Mouse (Mus musculus): ENCODE measurements around the gene Chrnb4.

DNA sequence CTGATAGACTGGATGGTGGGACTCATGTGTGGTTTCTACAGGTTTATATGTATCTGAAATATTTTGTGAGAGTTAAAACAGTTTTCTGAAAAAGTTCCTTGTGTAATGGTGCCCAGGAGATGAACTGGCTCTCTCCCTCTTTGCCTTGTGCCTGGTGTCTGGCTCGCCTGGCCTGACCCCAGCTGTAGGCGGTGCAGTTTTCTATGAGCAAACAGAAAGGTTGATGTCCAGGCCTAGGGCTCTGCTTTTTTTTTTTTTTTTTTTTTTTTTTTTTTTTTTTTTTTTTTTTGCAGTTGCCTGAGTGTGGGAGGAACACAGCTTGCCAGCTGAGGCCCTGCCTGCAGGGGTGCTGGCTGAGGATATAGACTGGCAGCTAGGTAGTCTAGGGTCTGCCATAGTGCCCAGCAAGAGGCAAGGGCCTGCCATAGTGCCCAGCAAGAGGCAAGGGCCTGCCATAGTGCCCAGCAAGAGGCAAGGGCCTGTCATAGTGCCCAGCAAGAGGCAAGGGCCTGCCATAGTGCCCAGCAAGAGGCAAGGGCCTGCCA is 6.9 kb upstream of the Chrnb4 start:
- no peak for TF ChIP-seq POLR2A (IDR thresholded peaks at IDR 0.05; ENCODE audit: low read depth, low read length)
- TF ChIP-seq ELF1 (IDR thresholded peaks at IDR 0.05; ENCODE audit: low read depth, low read length) = no peak
- no peak for TF ChIP-seq EP300 (IDR thresholded peaks at IDR 0.05; ENCODE audit: low read length)
- TF ChIP-seq E2F4 (IDR thresholded peaks at IDR 0.05; ENCODE audit: insufficient replicate concordance, low read depth, low read length) = no peak
- TF ChIP-seq CTCF (conservative IDR thresholded peaks at IDR 0.05 in 1 of 2, IDR thresholded peaks at IDR 0.05 in 1 of 2; ENCODE audit: low read depth in 2 of 2, low read length in 2 of 2) = no peak
- no peak for TF ChIP-seq SIN3A (IDR thresholded peaks at IDR 0.05; ENCODE audit: low read length)
- no peak for TF ChIP-seq IRF4 (IDR thresholded peaks at IDR 0.05; ENCODE audit: low read depth, low read length)
- TF ChIP-seq TCF12 (IDR thresholded peaks at IDR 0.05; ENCODE audit: low read depth, low read length) = no peak
- no peak for TF ChIP-seq POLR2AphosphoS2 (IDR thresholded peaks at IDR 0.05; ENCODE audit: low read depth, low read length)
- no peak for TF ChIP-seq TBP (conservative IDR thresholded peaks at IDR 0.05; ENCODE audit: low read depth, low read length)
- TF ChIP-seq NRF1 (IDR thresholded peaks at IDR 0.05; ENCODE audit: low read depth, low read length) = no peak
- TF ChIP-seq RCOR1 (conservative IDR thresholded peaks at IDR 0.05; ENCODE audit: low read depth, low read length) = no peak
- no peak for TF ChIP-seq USF2 (conservative IDR thresholded peaks at IDR 0.05; ENCODE audit: low read depth, low read length)

Data from CH12.LX (cell line).